Mouse (Mus musculus) hematopoietic stem cell, adult 5-6 weeks (primary cell): ENCODE results near the gene Snd1. TPM values are rescaled to one million over a fixed set of nuclear protein-coding genes. Genes with fewer than 3 reads are reported as not detected.

ENCODE experiments used
- ATAC-seq, 2 experiments: fragments of 125-278 bp in 1 of 2; replicated peaks in 1 of 2; 2 replicates each; pipeline ENCODE4 v1.8.0; 2016 to 2017; ENCODE audit warnings: inconsistent platforms in 2 of 2, mild to moderate bottlenecking in 2 of 2, moderate number of reproducible peaks in 2 of 2, low read depth in 1 of 2, moderate TSS enrichment in 1 of 2; ENCODE audit not compliant: low FRiP score in 2 of 2, poor library complexity in 2 of 2, severe bottlenecking in 2 of 2, insufficient read depth in 1 of 2, low TSS enrichment in 1 of 2
- total RNA-seq: library from RNA; stranded (forward); fragments of 172-1452, 232-1000 nt; gene quantifications from 2 replicates; pipeline ENCODE4 v1.2.3, GENCODE M21; 2017

The Snd1 gene
- total RNA-seq, 1 experiment from 2014 or later, result 229 TPM

DNA sequence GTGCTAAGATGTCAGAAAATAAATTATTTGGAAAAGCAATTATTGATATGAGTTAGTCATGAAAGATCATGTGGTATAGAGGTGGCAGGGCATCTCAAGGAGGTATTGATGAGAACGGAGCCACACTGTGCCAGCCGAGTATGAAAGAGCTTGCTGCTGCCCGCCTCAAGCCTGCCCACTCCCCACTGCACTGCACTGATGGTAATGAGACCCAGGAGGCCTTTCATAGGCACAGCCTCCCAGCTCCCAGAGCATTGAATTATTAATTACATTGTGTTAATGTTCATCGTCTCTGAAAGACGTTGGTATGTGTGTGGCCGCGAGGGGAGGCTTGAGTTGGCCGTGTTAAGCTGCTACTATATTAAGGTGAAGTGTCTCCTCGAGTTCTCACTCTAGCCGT is 390.2 kb downstream of the Snd1 start:
- no peak for ATAC-seq

DNA sequence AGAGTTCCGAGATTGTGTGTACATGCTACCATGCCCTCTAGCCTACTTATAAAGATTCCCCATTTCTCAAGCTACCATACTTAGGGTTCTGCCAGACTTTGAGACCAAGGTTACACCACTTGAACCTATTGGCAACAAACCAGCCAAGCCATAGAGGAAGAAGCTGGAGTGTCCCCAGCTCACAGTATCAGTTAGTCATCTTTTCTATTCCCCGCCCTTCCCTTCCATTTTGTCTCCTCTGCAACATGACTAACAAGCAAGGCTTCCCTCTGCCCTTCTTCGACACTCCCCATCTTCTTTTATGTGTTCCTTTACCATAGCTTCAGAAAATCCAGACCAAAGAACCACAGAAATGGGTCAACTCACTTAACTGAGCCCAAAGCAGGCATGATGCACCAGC is 391.3 kb downstream of the Snd1 start:
- no peak for ATAC-seq

DNA sequence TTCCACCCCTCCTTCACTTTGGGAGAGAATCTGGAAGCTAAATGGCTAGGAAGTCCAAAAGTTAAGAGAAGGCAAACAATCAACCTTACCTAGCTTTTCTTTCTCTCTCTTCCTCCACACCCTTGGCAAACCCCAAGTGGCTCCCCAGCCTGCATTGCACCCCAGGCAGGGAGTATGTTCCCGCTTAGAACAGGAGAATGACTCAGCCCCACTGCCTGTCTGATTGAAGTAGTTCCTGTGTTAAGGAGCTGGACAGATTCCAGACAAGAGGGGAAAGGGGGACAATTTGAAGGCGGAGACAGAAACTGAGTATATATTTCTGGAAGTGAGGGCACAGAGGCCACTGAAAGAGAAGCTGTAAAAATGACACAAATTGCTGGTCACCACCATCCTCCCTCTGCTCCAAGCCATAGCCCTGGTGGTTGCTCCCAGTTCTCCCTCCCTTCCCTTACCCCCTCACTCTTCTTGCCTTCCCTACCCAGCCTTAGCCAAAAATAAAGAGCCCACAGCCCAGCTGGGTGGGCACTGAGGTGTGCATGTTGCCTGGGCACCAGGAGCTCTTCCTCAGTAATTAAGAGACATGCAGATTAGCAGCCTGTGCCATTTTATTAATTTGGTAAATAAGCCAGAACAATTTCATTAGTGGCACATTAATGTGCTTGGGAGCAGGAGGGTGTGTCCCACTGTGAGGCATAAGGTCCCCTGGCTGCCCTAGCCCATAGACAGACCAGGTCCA is 392.7 kb downstream of the Snd1 start:
- peak; percentile 71 to 73; a peak in 3 of 4 replicates for ATAC-seq

DNA sequence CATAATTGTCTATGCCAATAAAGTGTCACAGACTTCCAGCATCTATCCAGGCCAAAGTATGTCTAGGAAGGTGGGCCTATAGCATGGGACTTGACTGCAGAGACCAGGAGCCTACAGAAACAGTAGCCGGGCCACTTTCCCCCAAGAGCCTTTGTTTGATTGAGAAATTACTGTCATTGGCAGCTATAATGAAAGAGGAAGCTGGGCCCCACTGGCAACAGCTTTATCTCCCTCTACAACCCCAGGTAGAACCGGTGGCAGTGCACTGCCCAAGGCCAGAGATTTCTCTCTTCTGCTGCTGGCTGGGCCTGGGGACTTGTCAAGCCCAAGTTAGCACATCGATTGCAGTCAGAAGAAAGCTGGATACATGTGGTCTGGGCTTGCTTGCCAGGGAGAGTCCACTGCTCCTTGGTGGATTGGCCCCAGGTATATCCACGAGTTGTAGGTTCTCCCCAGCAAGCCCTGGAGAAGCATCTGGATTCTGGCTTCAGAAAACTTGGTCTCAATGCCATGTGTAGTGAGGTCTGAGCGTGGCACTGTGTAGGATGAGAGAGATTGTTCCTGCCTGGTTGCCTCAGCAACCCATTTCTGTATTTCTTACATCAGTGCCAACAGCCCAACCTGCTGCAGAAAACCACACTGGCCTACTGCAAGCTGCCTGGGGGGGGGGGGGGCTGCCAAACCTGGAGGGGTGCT is 396.9 kb downstream of the Snd1 start:
- ATAC-seq, result peak; percentile 42 to 50; a peak in 3 of 4 replicates

DNA sequence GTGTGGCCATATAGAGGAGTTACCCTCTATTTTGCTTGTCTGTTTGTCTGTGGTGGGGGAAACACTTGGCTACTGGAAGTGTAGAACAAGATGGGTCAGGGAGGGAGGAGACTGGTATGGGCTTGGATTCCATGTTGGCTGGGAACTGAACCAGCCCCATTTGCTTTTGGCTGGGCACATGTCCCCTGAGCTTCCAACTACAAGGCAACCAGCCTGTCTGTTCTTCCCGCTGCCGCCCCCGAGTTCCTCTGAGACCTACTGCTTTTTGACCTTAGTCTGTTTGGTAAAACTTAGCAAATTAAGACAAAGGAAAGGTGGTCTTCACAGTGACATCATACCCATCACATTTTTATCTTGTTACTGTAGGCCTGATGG is 397.5 kb downstream of the Snd1 start:
- ATAC-seq, result no peak

DNA sequence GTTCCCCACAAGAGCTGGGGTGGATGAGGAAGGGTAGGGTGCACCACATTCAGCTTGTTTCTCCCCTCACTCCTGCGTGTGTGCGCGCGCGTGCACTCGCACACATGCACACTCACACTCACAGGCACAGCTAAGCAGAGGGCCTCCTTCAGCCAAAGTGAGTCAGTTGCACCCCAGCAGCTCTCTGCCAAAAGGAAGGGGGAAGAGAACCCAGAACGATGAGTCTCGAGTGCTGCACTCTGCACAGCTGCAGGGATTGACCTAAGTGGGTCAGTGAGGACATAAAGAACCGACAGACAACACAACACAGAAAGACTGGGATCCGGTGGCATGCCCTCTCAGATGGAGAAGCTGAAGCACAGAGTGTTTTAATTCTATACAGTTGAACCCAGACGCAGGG is 399.1 kb downstream of the Snd1 start:
- no peak for ATAC-seq

DNA sequence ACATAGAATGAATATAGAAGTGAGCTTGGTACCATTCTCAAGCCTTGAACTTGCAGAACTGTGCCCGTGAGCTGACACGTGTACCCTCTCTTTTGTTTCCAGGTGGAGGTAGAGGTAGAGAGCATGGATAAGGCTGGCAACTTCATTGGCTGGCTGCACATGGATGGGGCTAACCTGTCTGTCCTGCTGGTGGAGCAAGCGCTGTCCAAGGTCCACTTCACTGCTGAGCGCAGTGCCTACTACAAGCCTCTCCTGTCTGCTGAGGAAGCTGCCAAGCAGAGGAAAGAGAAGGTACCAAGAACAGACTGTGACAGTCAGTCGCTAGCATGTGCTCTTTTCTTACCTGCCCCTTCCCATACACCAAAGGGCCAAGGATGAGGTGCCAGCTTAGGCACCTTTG is 399.8 kb downstream of the Snd1 start:
- ATAC-seq, result no peak

DNA sequence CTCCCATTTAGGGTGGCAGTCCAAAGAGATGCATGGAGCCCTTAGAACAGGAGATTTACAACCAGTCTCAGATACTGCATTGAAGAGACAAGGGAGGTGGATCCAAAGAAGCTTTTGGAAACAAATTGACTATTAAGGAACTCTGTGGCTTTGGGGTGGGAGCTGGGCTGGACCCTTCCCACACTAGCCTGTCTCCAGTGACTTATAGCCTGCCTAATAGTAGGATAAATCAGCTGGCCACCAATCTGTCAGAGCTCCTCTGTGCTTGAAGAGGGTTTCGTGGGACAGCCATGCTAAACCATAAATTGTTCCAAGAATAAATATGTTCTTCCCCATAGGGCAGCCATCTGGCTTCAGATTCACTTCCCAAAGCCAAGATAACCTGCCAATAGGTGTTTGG is 400.4 kb downstream of the Snd1 start:
- no peak for ATAC-seq

DNA sequence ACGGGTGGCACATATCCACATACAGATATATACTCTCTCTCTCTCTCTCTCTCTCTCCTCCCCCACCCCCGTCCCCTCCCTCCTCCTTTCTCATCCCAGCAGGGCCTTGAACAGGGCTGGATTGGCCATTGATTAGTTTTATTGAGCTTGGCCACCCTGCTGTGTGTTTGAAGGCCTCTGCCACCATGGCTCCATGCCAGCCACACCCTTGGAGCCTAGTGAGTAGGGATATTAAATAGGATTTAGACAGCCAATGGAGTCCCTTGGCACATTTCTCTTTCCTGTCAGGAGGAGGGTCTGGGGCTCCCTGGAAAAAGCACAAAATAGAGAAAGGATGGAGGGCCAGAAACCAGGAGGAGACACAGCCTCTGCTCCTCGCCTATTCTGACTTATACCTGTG is 401.6 kb downstream of the Snd1 start:
- ATAC-seq, result no peak

DNA sequence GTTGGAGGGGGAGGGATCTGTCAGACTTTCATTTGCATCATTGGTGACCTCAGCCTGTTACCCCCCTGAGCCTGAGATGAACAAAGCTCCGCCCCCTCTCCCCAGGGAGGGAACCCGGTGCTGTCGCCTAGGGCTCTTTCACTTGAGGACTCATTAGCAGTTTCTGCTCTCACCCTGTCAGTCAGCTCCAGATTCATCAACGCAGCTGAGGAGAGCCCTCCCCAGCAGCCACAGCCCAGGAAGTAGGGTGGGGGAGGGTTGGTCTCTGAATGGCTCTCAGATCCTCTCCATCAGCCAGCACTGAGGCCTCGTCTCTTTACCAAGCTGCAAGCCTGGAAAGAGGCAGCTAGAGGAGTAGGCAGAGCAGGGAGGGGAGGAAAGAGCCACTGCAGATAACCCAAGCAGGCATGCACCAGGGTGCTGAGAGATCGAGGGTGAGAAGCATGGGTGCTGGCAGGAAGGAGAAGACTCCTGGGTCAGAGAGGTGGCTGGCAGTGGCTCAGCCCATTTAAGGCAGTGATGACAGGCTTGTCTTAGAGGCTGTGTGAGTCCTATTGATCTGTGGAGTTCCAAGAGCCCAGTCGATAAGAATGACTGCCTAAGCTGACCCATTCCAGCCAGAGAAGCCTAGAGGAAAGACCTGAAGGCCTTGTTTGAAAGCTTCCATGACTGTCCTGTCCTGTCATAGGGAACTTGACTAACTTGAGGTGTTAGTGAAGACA is 403.2 kb downstream of the Snd1 start:
- ATAC-seq, result no peak

DNA sequence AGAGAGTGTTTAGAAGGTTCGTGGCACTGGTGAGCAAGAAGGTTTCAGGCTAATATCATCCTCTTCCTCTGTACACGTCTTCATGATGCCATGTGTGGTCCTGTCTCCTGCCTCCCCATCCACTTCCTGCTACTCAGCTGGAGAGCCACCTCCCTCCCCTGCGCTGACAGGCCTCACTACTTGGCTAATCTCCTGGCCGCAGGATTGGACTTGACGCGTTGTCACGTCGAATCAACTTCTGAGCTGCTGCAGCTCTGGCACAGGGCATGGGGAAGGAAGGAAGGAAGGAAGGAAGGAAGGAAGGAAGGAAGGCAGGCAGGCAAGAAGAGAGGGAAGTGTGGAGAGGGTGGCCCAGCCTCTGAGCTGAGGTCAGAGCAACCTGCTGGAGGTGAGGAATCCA is 404.4 kb downstream of the Snd1 start:
- ATAC-seq, result no peak

DNA sequence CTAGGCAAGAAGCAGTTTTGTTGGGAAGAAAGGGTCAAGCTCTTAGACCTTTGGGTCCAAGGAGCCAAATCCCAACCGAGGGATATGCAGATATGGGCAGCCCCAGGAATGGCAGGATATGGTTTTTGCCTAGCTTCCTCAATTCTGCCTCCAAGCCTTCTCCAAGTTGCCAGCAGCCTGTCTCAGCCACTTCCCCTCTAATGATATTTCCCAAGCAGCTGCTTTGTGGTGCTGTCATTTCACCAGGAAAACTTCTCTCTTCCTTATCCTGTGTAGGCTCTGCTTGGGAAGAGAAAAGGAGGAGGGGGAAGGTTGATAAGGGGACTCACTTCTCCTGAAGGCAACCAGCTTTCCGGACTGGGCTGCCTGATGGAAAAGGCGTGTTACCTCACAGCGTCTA is 406.0 kb downstream of the Snd1 start:
- ATAC-seq, result no peak; a peak in 1 of 4 replicates

DNA sequence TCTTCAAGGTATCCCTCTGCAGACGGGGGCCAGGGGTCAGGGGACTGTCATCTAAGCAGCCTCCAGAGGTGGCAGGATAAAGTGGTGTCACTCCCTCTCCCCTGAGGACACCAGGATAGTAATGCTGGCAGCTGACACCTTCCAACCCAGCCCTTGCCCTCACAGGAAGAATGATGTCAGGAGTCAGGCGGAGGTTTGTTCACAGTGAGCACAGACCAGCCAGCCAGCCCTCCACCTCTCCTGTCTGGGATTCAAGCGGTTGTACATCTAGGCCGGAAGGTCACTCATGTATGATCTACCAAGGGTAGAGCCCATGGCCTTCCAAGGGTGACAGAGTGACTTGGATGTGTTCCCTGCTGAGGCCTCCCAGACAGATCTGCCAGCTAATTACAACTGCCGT is 408.6 kb downstream of the Snd1 start:
- ATAC-seq, result no peak

DNA sequence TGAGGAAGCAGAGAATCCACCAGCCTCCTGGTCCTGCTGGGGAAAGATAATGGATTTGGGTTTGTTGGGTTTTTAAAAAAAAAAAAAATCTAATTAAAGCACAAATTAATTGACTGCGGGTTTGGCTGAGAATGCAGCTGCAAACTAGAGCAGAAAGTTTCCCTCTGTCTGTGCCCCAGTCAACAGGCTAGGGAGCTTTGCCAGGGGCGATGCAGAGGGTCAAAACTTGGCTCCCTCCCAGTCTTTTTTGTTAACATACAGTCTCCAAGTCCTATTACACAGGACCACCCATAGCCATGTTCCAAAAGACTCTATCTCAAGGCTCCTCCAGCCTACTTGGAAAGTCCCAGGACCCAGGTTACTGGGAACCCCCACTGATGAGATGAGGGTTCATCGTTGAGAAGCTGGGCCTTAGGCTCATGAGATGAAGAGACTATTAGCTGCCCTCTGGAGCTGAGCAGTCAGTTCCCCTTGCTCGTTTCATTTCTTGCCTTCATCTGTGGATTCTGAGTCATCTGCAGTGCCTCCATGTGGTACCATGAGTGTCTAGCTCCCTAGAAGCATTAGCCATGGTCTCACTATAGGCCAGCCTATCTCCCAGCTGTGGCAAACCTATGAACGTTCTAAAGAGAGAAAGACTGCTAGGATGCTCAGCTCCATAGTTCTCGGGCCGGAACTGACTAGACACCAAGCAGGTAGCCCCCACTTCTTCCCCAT is 411.9 kb downstream of the Snd1 start:
- ATAC-seq, result no peak

DNA sequence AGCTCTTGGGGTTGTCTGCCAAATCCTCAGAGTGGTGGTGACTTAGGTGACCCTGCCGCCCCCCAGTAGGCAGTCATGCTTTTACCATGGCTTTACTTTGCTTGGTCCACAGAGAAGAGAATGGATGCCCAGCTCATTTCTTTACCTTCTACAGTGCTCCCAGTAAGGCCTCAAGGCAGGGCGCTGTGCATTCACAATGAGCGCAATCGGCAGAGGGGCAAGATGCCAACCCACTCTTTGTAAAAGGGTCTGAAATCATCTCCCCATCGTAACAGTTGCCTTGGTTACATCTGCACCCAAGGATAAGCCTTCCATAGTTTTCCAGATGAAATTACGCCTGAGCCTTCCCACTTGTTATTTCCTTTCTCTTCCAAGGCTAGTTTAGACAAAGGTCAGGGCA is 415.5 kb downstream of the Snd1 start:
- ATAC-seq, result no peak

DNA sequence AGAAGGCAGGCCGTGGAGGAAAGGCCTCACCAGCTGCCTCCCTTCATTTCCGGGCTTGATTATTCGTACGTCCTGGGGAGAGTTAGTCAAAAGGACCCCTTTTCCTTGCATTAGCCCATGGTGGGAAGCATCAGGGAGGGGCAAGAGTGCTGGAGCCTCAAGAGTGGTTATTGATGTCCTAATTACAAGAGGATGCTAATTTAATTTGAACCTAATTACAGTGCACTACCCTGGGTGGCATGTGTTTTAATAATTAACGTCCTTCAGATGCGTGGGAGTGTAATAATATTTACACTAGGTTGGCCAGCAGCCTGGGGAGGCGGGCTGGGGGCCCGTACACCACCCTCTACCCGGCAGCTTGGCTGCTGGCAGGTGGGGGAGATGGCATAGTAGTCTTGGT is 416.5 kb downstream of the Snd1 start:
- ATAC-seq, result no peak

DNA sequence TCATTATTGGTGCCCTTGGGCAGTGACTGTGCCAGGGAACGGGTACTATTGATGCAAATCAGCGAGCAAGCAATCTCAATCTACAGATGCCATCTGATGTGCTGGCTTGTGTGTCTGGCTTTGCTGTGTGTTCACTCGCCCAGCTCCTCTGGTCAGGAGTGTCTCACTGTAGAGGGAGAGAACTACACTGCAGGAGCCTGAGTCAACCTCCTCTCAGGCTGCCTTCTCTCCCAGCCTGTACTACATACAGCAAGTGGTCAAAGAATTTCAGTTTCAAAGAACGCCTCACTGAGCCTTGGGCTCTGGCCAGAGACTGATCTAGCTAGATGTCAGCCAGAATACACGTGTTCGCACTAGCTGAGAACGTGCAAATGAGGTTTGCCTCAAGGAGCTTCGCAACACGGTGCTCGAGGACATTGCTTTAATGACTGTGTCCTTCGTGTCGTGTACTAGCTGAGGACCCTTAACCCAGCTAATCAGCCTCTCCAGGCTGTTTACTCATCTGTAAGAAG is 420.1 kb downstream of the Snd1 start:
- no peak for ATAC-seq

DNA sequence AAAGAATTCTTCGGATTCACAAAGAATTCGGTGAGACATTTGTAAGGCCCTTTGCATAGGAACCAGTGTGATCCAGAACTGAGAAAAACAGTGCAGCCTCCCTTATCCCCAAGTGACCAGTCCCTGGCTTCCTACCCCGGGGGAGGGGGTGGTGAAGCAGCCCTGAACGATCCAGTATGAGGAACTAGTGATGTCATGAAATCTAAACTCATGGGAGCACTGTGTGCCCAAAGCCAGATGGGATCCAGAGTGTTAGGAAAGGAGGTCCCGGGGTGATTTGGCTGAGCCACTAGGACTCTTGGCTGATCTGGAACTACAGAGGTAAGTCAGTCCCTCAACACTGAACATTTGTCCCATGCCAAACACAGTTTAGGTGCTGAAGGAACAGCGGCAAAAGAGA is 420.8 kb downstream of the Snd1 start:
- ATAC-seq, result no peak
